Mouse (Mus musculus): ENCODE data around the gene Ascc3.

DNA sequence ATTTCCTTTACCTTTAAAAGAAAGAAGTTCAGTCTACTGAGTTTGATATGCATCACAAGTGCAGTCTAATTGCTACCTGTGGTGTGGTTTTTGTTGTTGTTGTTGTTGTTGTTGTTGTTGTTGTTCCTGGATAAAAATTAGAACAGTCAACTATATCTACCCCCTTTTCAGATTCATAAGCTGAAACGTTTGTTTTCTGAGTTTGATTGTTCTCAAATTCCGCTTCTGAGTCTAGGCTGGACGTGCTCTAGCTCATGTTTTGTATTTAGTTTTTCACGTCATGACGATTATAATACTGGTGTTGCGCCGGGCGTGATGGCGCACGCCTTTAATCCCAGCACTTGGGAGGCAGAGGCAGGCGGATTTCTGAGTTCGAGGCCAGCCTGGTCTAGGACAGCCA, 902 bp downstream of the Ascc3 start:
- no peak for TF ChIP-seq CTCF (IDR thresholded peaks at IDR 0.05)
- TF ChIP-seq EP300 (IDR thresholded peaks at IDR 0.05): no peak
